Mouse (Mus musculus) neutrophil, adult 83 days (primary cell): Measurements from ENCODE around the gene Slfn2. TPM values are rescaled to one million over a fixed set of nuclear protein-coding genes. Genes with fewer than 3 reads are reported as not detected.

ENCODE experiments used
- total RNA-seq, 2 experiments: library from RNA; stranded (reverse); gene quantifications; one replicate each; pipeline ENCODE4 v1.2.4; 2023

Gene Slfn2
- 100 to 1,000 TPM; 303 to 331 TPM for total RNA-seq

DNA sequence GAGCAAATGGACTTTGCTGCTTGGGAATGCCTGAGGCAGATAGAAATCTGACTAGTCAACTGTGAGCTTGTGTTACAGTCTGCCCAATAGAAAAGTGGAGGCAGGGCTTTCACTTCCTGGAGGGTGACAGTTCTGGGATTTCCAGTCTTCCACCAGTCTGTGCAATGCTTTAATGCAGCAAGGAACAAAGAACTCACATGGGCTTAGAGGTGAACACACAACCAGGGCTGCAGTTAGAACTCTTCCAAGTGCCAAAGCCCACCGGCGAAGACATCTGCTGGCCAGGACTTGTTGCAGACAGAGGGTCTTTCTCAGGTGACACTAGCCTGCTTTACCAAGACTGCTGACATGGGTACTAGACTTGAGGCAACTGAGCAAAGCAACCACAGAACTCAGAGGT, at the start of gene Slfn2:
Slfn2 (plus strand) TSS at position 167 of the 400 bp plus-strand sequence.

DNA sequence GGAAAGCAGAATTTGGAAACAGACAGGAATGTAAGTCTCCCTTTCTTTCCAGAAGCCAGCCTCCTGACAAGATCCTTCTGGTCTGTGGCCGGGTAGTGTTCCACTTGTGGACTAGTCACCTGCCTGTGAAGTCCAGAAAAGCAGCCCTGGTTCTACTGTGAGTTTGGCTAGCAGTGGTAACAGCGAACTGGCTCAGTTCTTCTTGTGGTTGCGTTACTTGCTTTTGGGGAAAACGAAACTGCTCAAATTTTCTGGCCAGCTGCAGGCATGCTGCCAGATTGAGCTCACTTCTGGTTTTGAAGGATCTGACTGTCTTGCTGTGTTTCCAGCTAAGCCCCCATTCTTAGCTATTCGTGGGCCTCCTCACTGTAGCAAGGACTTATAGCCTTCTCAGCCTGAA, 44.3 kb upstream of the Slfn2 start, which contains the start of gene Slfn8:
Slfn8 (minus strand) TSS at position 190 of the 400 bp plus-strand sequence.

DNA sequence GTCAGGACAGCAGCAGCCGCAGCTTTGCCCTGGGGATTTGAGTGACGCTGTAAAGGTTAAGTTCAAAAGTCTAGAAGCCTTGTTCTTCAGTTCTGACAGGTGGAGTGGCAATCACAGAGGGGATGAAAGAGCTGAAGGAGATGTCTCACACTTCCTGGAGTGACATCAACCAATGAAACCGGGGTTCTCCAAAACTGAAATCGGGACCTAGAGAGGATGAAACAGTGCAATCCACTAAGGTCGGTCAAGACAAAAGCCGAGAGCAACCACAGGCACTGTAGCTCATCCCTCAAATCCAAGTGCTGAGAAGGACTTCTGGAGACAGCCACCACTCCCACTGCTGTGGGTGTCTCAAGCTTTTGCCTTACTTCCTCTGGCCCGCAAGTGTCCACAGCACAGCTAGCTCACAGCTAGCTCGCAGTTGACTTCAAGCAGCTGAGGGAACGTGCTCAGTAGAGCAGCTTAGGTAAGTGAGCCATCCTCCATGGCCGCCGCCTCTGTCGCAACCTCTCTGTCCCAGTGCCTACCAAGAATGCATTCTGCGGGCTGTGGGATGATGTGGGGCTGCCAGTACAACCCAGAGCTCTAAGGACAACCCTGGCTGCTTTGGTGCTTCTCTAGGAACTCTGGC, 51.8 kb downstream of the Slfn2 start, which contains the start of gene Slfn1:
Slfn1 (plus strand) TSS at position 253 of the 631 bp plus-strand sequence.

Other genes with a start within 250 kb of the Slfn2 start
- 10 to 100 TPM; 59.5 to 67.4 TPM for gene Rffl, start 193.9 kb upstream of the Slfn2 start, total RNA-seq
- 10 to 100 TPM; 14.3 to 14.4 TPM for gene Rad51d, start 174.5 kb upstream of the Slfn2 start, total RNA-seq
- gene Fndc8, start 173.0 kb upstream of the Slfn2 start, total RNA-seq = not detected
- 1 to 10 TPM; 8.2 to 9.6 TPM for gene Nle1, start 156.7 kb upstream of the Slfn2 start, total RNA-seq
- not detected for gene Unc45b, start 154.6 kb upstream of the Slfn2 start, total RNA-seq
- 10 to 100 TPM; 21.3 to 30.5 TPM for gene Slfn5, start 113.8 kb upstream of the Slfn2 start, total RNA-seq
- gene Slfn9, start 73.3 kb upstream of the Slfn2 start, total RNA-seq = 10 to 100 TPM; 10.2 to 13.0 TPM
- 10 to 100 TPM; 12.5 to 16.4 TPM for gene Slfn8, start 44.3 kb upstream of the Slfn2 start, total RNA-seq
- 100 to 1,000 TPM in 1 of 2 experiments, 10 to 100 TPM in 1; 98.4 to 112 TPM for gene Slfn1, start 51.7 kb downstream of the Slfn2 start, total RNA-seq
- 100 to 1,000 TPM; 326 to 418 TPM for gene Slfn4, start 110.1 kb downstream of the Slfn2 start, total RNA-seq
- 10 to 100 TPM; 43.7 to 50.4 TPM for gene Slfn3, start 126.2 kb downstream of the Slfn2 start, total RNA-seq
- gene Slfn14, start 221.6 kb downstream of the Slfn2 start, total RNA-seq = under 1 TPM; 0.18 to 0.33 TPM
- 10 to 100 TPM; 82.6 to 96.0 TPM for gene Ap2b1, start 233.9 kb downstream of the Slfn2 start, total RNA-seq
- 10 to 100 TPM in 1 of 2 experiments, 1 to 10 TPM in 1; 6.2 to 14.0 TPM for gene Pex12, start 237.5 kb downstream of the Slfn2 start, total RNA-seq